Mouse (Mus musculus) myocyte (in vitro differentiated cells): ENCODE data around the gene Esrra. TPM values are rescaled to one million over a fixed set of nuclear protein-coding genes. Genes with fewer than 3 reads are reported as not detected.
A peak's percentile ranks its signal among the peaks of the same experiment; 100 is the strongest.

Source experiments
- H3K27me3 ChIP-seq: one replicate; pipeline ENCODE4 v1.6.1; 2011; ENCODE audit not compliant: control insufficient read depth, insufficient read depth, insufficient read length
- H3K36me3 ChIP-seq: one replicate; pipeline ENCODE4 v1.6.1; 2011; ENCODE audit not compliant: control insufficient read depth, insufficient read depth
- H3K4me2 ChIP-seq: one replicate; pipeline ENCODE4 v1.6.1; 2011; ENCODE audit warnings: low read depth, control low read depth
- H3K4me3 ChIP-seq: one replicate; pipeline ENCODE4 v1.5.1; 2011; ENCODE audit warnings: mild to moderate bottlenecking, control low read depth, moderate library complexity
- H3K79me2 ChIP-seq: one replicate; pipeline ENCODE4 v1.6.1; 2011; ENCODE audit not compliant: control insufficient read depth, insufficient read depth
- H3ac ChIP-seq: one replicate; pipeline ENCODE4 v1.6.1; 2011; ENCODE audit not compliant: control insufficient read depth, insufficient read length
- CEBPB ChIP-seq: IDR thresholded peaks from 2 replicates; pipeline ENCODE4 v1.6.1; 2011; ENCODE audit warnings: mild to moderate bottlenecking, moderate library complexity; ENCODE audit not compliant: poor library complexity, insufficient read depth, severe bottlenecking
- E2F4 ChIP-seq: IDR thresholded peaks from one replicate; pipeline ENCODE4 v1.6.1; 2011; ENCODE audit warnings: mild to moderate bottlenecking, control low read depth, moderate library complexity; ENCODE audit not compliant: insufficient read depth
- MAX ChIP-seq: IDR thresholded peaks from one replicate; pipeline ENCODE4 v1.6.1; 2011; ENCODE audit warnings: low read depth, mild to moderate bottlenecking, control low read depth
- MYOD1 ChIP-seq, 3 experiments: IDR thresholded peaks; one replicate each; pipeline ENCODE4 v1.6.1; 2011; ENCODE audit warnings: control low read depth in 2 of 3, low read depth in 2 of 3, mild to moderate bottlenecking in 2 of 3, moderate library complexity in 1 of 3; ENCODE audit not compliant: insufficient read length in 2 of 3, control insufficient read depth in 1 of 3
- MYOG ChIP-seq, 3 experiments: IDR thresholded peaks; one replicate each; pipeline ENCODE4 v1.6.1; 2011; ENCODE audit warnings: control low read depth in 2 of 3, low read depth in 2 of 3, mild to moderate bottlenecking in 2 of 3; ENCODE audit not compliant: insufficient read length in 2 of 3, control insufficient read depth in 1 of 3, insufficient read depth in 1 of 3
- POLR2A ChIP-seq: IDR thresholded peaks from one replicate; pipeline ENCODE4 v1.6.1; 2011; ENCODE audit warnings: low read depth, mild to moderate bottlenecking, control low read depth, moderate library complexity; ENCODE audit not compliant: insufficient read length
- POLR2AphosphoS2 ChIP-seq: IDR thresholded peaks from one replicate; pipeline ENCODE4 v1.6.1; 2011; ENCODE audit warnings: low read depth, control low read depth; ENCODE audit not compliant: insufficient read length
- REST ChIP-seq: IDR thresholded peaks from one replicate; pipeline ENCODE4 v1.6.1; 2011; ENCODE audit warnings: mild to moderate bottlenecking, control low read depth, moderate library complexity; ENCODE audit not compliant: insufficient read depth, insufficient read length
- SRF ChIP-seq: IDR thresholded peaks from one replicate; pipeline ENCODE4 v1.6.1; 2011; ENCODE audit warnings: low read depth; ENCODE audit not compliant: control insufficient read depth, insufficient read length
- TCF12 ChIP-seq: IDR thresholded peaks from one replicate; pipeline ENCODE4 v1.6.1; 2011; ENCODE audit warnings: mild to moderate bottlenecking, control low read depth; ENCODE audit not compliant: poor library complexity, insufficient read depth, severe bottlenecking
- TCF3 ChIP-seq: IDR thresholded peaks from one replicate; pipeline ENCODE4 v1.6.1; 2011; ENCODE audit warnings: low read depth, control low read depth; ENCODE audit not compliant: insufficient read length
- USF1 ChIP-seq: IDR thresholded peaks from one replicate; pipeline ENCODE4 v1.6.1; 2011; ENCODE audit warnings: low read depth, mild to moderate bottlenecking, control low read depth, moderate library complexity
- polyA plus RNA-seq: library from polyadenylated mRNA; unstranded; fragments of >200 nt; fragmentation: generic; extraction: Trizol; gene quantifications from one replicate; pipeline ENCODE4 v1.2.1, GENCODE M21; 2012; ENCODE audit warnings: missing spikeins

Gene Esrra
- polyA plus RNA-seq, 1 experiment = 52.7 TPM

- H3K4me2 ChIP-seq = peak overlapping the region; percentile 65
- TF ChIP-seq MYOG (IDR thresholded peaks at IDR 0.05; ENCODE audit: control insufficient read depth in 1 of 3, insufficient read depth in 1 of 3, insufficient read length in 2 of 3, low read depth in 2 of 3) = no peak
- TF ChIP-seq MAX = no peak
- TF ChIP-seq SRF = no peak
- TF ChIP-seq TCF3 = no peak
- no peak for TF ChIP-seq REST
- no peak for TF ChIP-seq POLR2AphosphoS2
- TF ChIP-seq POLR2A = no peak
- no peak for TF ChIP-seq E2F4
- no peak for TF ChIP-seq CEBPB
- no peak for TF ChIP-seq USF1
- no peak for TF ChIP-seq MYOD1 (IDR thresholded peaks at IDR 0.05; ENCODE audit: control insufficient read depth in 1 of 3, insufficient read length in 2 of 3, low read depth in 2 of 3)
- TF ChIP-seq TCF12 = no peak
- no peak overlapping the region for H3K4me3 ChIP-seq
- H3K36me3 ChIP-seq = no peaks in the 10 kb centered on the region
- H3K79me2 ChIP-seq = no peaks in the 10 kb centered on the region
- H3K27me3 ChIP-seq = peaks cover 12% of the 10 kb centered on the region
- no peak overlapping the region for H3ac ChIP-seq
These were observed 11.5 kb upstream of the Esrra start for GRCm38 (mm10) chr19:6933102-6933435.

- Histone ChIP-seq H3K4me3 (no peak overlapping the region), H3ac (no peak overlapping the region), H3K36me3 (no peaks in the 10 kb centered on the region), H3K79me2 (no peaks in the 10 kb centered on the region), H3K27me3 (peaks cover 12% of the 10 kb centered on the region), H3K4me2 (no peak overlapping the region)
- TF ChIP-seq SRF (no peak), CEBPB (no peak), MAX (no peak), MYOD1 (IDR thresholded peaks at IDR 0.05; ENCODE audit: control insufficient read depth in 1 of 3, insufficient read length in 2 of 3, low read depth in 2 of 3) (no peak), E2F4 (no peak), POLR2A (no peak), TCF3 (no peak)
These were observed 10.4 kb upstream of the Esrra start for GRCm38 (mm10) chr19:6932018-6932417.

- Histone ChIP-seq H3K27me3 (peaks cover 12% of the 10 kb centered on the region), H3K4me3 (no peak overlapping the region)
- TF ChIP-seq POLR2A (no peak), USF1 (no peak), TCF3 (no peak), TCF12 (no peak), REST (no peak), MYOD1 (IDR thresholded peaks at IDR 0.05; ENCODE audit: control insufficient read depth in 1 of 3, insufficient read length in 2 of 3, low read depth in 2 of 3) (no peak), MYOG (IDR thresholded peaks at IDR 0.05; ENCODE audit: control insufficient read depth in 1 of 3, insufficient read depth in 1 of 3, insufficient read length in 2 of 3, low read depth in 2 of 3) (no peak), SRF (no peak), MAX (no peak), E2F4 (no peak), CEBPB (no peak), POLR2AphosphoS2 (no peak)
These were observed 9.4 kb upstream of the Esrra start for GRCm38 (mm10) chr19:6931002-6931401.

GRCm38 (mm10) chr19:6928080-6928479, 6.5 kb upstream of the Esrra start:
- no peak for TF ChIP-seq POLR2A
- Histone ChIP-seq H3K4me3 (no peak overlapping the region), H3K4me2 (no peak overlapping the region), H3K36me3 (no peaks in the 10 kb centered on the region), H3K27me3 (no peaks in the 10 kb centered on the region), H3K79me2 (no peaks in the 10 kb centered on the region), H3ac (no peak overlapping the region)

More at GRCm38 (mm10) chr19:6931002-6931401, 9.4 kb upstream of the Esrra start:
- Histone ChIP-seq H3K79me2 (no peaks in the 10 kb centered on the region), H3K36me3 (no peaks in the 10 kb centered on the region), H3K4me2 (no peak overlapping the region), H3ac (no peak overlapping the region)

- H3ac ChIP-seq = no peak overlapping the region
- H3K4me3 ChIP-seq = no peak overlapping the region
- TF ChIP-seq MYOD1 (IDR thresholded peaks at IDR 0.05; ENCODE audit: control insufficient read depth in 1 of 3, insufficient read length in 2 of 3, low read depth in 2 of 3) = no peak
- no peak for TF ChIP-seq USF1
- no peak for TF ChIP-seq MYOG (IDR thresholded peaks at IDR 0.05; ENCODE audit: control insufficient read depth in 1 of 3, insufficient read depth in 1 of 3, insufficient read length in 2 of 3, low read depth in 2 of 3)
- TF ChIP-seq MAX = no peak
- TF ChIP-seq TCF12 = no peak
- no peak for TF ChIP-seq E2F4
- no peak for TF ChIP-seq SRF
- TF ChIP-seq POLR2AphosphoS2 = no peak
- H3K36me3 ChIP-seq = no peaks in the 10 kb centered on the region
- H3K27me3 ChIP-seq = no peaks in the 10 kb centered on the region
- H3K4me2 ChIP-seq = no peak overlapping the region
- no peaks in the 10 kb centered on the region for H3K79me2 ChIP-seq
These were observed 5.1 kb upstream of the Esrra start for GRCm38 (mm10) chr19:6926559-6927255.
